Mouse (Mus musculus) kidney, postnatal 4 days (tissue): ENCODE measurements around the gene Sycn.

ENCODE experiments used
- DNase-seq, 2 experiments: peaks; one replicate each; pipeline ENCODE4 v3.0.0; 2021; ENCODE audit warnings: mixed read lengths in 2 of 2

The Sycn gene

GRCm38 (mm10) chr7:28560856-28561255 lies 20.2 kb downstream of the Sycn start:
- DNase-seq, result no peak

GRCm38 (mm10) chr7:28561967-28562366 lies 21.3 kb downstream of the Sycn start:
- no peak for DNase-seq

- no peak for DNase-seq
These were observed 21.7 kb downstream of the Sycn start for GRCm38 (mm10) chr7:28562371-28562770.

- no peak for DNase-seq
These were observed 22.3 kb downstream of the Sycn start for GRCm38 (mm10) chr7:28562951-28563350.

- DNase-seq, result no peak
These were observed 24.7 kb downstream of the Sycn start for GRCm38 (mm10) chr7:28565407-28565806.

- no peak for DNase-seq
These were observed 26.9 kb downstream of the Sycn start for GRCm38 (mm10) chr7:28567539-28567938.

- peak; percentile 71 to 79 for DNase-seq
These were observed 27.6 kb downstream of the Sycn start for GRCm38 (mm10) chr7:28568253-28568652.

GRCm38 (mm10) chr7:28570291-28570981 lies 29.8 kb downstream of the Sycn start:
- DNase-seq, result peak; percentile 89 to 93

- peak; percentile 44 to 69 for DNase-seq
These were observed 30.4 kb downstream of the Sycn start for GRCm38 (mm10) chr7:28570982-28571682.

- DNase-seq, result peak in 1 of 2 experiments; percentile 43
These were observed 32.0 kb downstream of the Sycn start for GRCm38 (mm10) chr7:28572689-28573088.

GRCm38 (mm10) chr7:28573236-28573635 lies 32.6 kb downstream of the Sycn start:
- no peak for DNase-seq

GRCm38 (mm10) chr7:28575597-28575996 lies 34.9 kb downstream of the Sycn start:
- no peak for DNase-seq

- DNase-seq, result peak; percentile 68 to 79
These were observed 35.7 kb downstream of the Sycn start for GRCm38 (mm10) chr7:28576271-28576914.

GRCm38 (mm10) chr7:28577826-28578542 lies 37.3 kb downstream of the Sycn start:
- DNase-seq, result peak; percentile 66 to 77

- DNase-seq, result no peak
These were observed 37.9 kb downstream of the Sycn start for GRCm38 (mm10) chr7:28578543-28579053.

- DNase-seq, result peak in 1 of 2 experiments; percentile 22
These were observed 39.1 kb downstream of the Sycn start for GRCm38 (mm10) chr7:28579826-28580225.

GRCm38 (mm10) chr7:28581721-28582120 lies 41.0 kb downstream of the Sycn start:
- no peak for DNase-seq

- no peak for DNase-seq
These were observed 42.2 kb downstream of the Sycn start for GRCm38 (mm10) chr7:28582841-28583240.

GRCm38 (mm10) chr7:28583570-28584344 lies 43.1 kb downstream of the Sycn start:
- DNase-seq, result no peak

- DNase-seq, result no peak
These were observed 43.8 kb downstream of the Sycn start for GRCm38 (mm10) chr7:28584468-28584867.

- no peak for DNase-seq
These were observed 44.3 kb downstream of the Sycn start for GRCm38 (mm10) chr7:28585001-28585400.
